ENCODE assay signal across 34 mouse cellular contexts in genomic region chr14:54676290-54676689, GRCm38 (mm10). TPM values are rescaled to one million over a fixed set of nuclear protein-coding genes. Genes with fewer than 3 reads are reported as not detected.
DNase-seq lines count a peak whose midpoint lies in the region; ATAC-seq and TF ChIP-seq lines count a peak whose summit lies in the region.
"Had no signal": no experiment of that assay in that cellular context is flagged by ENCODE, and none has a peak within 500 bp of the region (broad histone marks: within the 10 kb centered on the region; RNA-seq: fewer than 3 reads in every experiment).

No protein-coding gene starts in this region.

- H3K36me3 ChIP-seq in heart, embryonic 12.5 days = peaks cover 81% of the 10 kb centered on the region
- peaks cover 14% of the 10 kb centered on the region for H3K36me3 ChIP-seq in ES-E14 (ENCODE audit: control insufficient read depth, insufficient read depth, low read length, poor library complexity, severe bottlenecking)

- no peak overlapping the region for H3K27ac ChIP-seq in heart, embryonic 12.5 days (ENCODE audit: poor library complexity, severe bottlenecking)
- peak overlapping the region; percentile 12; the same call in 1 of the 2 replicates for H3K27ac ChIP-seq in ES-E14 (ENCODE audit: insufficient read depth, low read depth, low read length, poor library complexity, severe bottlenecking)
- H3K27ac ChIP-seq: embryonic facial prominence, embryonic 10.5 days; embryonic facial prominence, embryonic 13.5 days; forebrain, embryonic 12.5 days; forebrain, embryonic 15.5 days; gastrocnemius, adult 2 months; hindbrain, embryonic 14.5 days; hindbrain, postnatal 0 days had no signal

- H3K4me3 ChIP-seq in heart, embryonic 12.5 days = no peak overlapping the region
- no peak overlapping the region for H3K4me3 ChIP-seq in ES-E14 (ENCODE audit: insufficient read depth in 1 of 2, low read depth in 1 of 2, low read length in 2 of 2, poor library complexity in 1 of 2, severe bottlenecking in 1 of 2)
- H3K4me3 ChIP-seq: embryonic facial prominence, embryonic 10.5 days; embryonic facial prominence, embryonic 13.5 days; erythroblast, embryonic 14.5 days; forebrain, embryonic 12.5 days; forebrain, embryonic 15.5 days; gastrocnemius, adult 2 months had no signal

- no peaks in the 10 kb centered on the region for H3K9me3 ChIP-seq in heart, embryonic 12.5 days (replicated peaks)
- H3K9me3 ChIP-seq in ES-E14 (ENCODE audit: control insufficient read depth, insufficient read depth, low read depth, low read length) = no peaks in the 10 kb centered on the region
- H3K9me3 ChIP-seq: embryonic facial prominence, embryonic 10.5 days; embryonic facial prominence, embryonic 13.5 days; forebrain, embryonic 12.5 days; forebrain, embryonic 15.5 days had no signal

- no peak for ATAC-seq in heart, embryonic 12.5 days (ENCODE audit: insufficient number of reproducible peaks, low FRiP score)
- ATAC-seq: activated CD4-positive, CD25-positive, alpha-beta regulatory T cell, adult 4 months; CD4-positive, CD25-positive, alpha-beta regulatory T cell, adult 4 months; forebrain, embryonic 15.5 days; hindbrain, postnatal 0 days; inflammation-experienced regulatory T-cells, adult 6 months; intestine, embryonic 16.5 days had no signal

- DNase-seq in heart, adult 9 months (ENCODE audit: low spot score in 2 of 2) = no peak
- DNase-seq in layer of hippocampus, adult 18-20 months (ENCODE audit: low spot score in 2 of 2) = peak; percentile 19 to 62
- no peak for DNase-seq in layer of hippocampus, adult 9-10 months (ENCODE audit: low spot score)
- no peak for DNase-seq in ES-E14 (ENCODE audit: low read depth, low spot score)
- peak; percentile 32 for DNase-seq in brain, adult 2 months (ENCODE audit: low read depth, low spot score)
- DNase-seq: adrenal gland, adult 8-10 months; adrenal gland, postnatal 25 days; cerebellum, adult 18-20 months; cerebellum, adult 9-11 months; cerebellum, postnatal 25 days; embryo, embryonic 11 days; gastrocnemius, adult 2 months; gastrocnemius, postnatal 14 days; heart, adult 11 months; heart, postnatal 14 days; heart, postnatal 4 days had no signal

- peak overlapping the region; percentile 12; the same call in 1 of the 2 replicates for H3K9ac ChIP-seq in heart, embryonic 12.5 days
- no peak overlapping the region for H3K9ac ChIP-seq in ES-E14 (ENCODE audit: insufficient read depth, low read depth, low read length, poor library complexity, severe bottlenecking)
- H3K9ac ChIP-seq: embryonic facial prominence, embryonic 13.5 days; forebrain, embryonic 12.5 days; forebrain, embryonic 15.5 days; hindbrain, embryonic 14.5 days had no signal

- 83% methylated on average over 5 of the region's 5 CpGs for WGBS in heart, embryonic 12.5 days

- no peak overlapping the region for H3K4me2 ChIP-seq in heart, embryonic 12.5 days
- H3K4me2 ChIP-seq: embryonic facial prominence, embryonic 13.5 days; forebrain, embryonic 12.5 days; forebrain, embryonic 15.5 days; heart, embryonic 11.5 days; hindbrain, embryonic 14.5 days had no signal

- no peaks in the 10 kb centered on the region for H3K27me3 ChIP-seq in heart, embryonic 12.5 days (replicated peaks)
- H3K27me3 ChIP-seq: embryonic facial prominence, embryonic 13.5 days; forebrain, embryonic 12.5 days; forebrain, embryonic 15.5 days had no signal

- H3K4me1 ChIP-seq in heart, embryonic 12.5 days (replicated peaks) = no peaks in the 10 kb centered on the region
- H3K4me1 ChIP-seq in ES-E14 (ENCODE audit: control insufficient read depth in 2 of 2, insufficient read depth in 2 of 2, low read length in 2 of 2, poor library complexity in 1 of 2) = no peaks in the 10 kb centered on the region
- H3K4me1 ChIP-seq: embryonic facial prominence, embryonic 10.5 days; embryonic facial prominence, embryonic 13.5 days; forebrain, embryonic 12.5 days; forebrain, embryonic 15.5 days had no signal

- in situ Hi-C loops in ES-E14 (cut with MboI; ENCODE audit: low sequenced_read_pairs in 2 of 2, unreplicated experiment in 2 of 2) = no loop called here

TF ChIP-seq in ES-E14, 5 proteins besides CTCF, POLR2A, EP300 and RAD21:
- TF ChIP-seq ZC3H11A (IDR thresholded peaks at IDR 0.05; ENCODE audit: borderline replicate concordance, low read depth, low read length) (no peak), HCFC1 (IDR thresholded peaks at IDR 0.05; ENCODE audit: borderline replicate concordance, insufficient read depth, low read length) (no peak), ZNF384 (IDR thresholded peaks at IDR 0.05; ENCODE audit: low read depth, low read length) (no peak), MAFK (IDR thresholded peaks at IDR 0.05; ENCODE audit: insufficient read depth, low read depth, low read length) (no peak), CHD2 (IDR thresholded peaks at IDR 0.05; ENCODE audit: low read depth, low read length) (no peak)

RNA-seq across cellular contexts. Expression of gene 1700123O20Rik, which starts 9.7 kb away (rescaled TPM):
- polyA plus RNA-seq in heart, embryonic 12.5 days (2016; fragmentation: Nextera tagmentation; extraction: Ambion mirVana) = 50.3 and 57.1 TPM in 2 replicates
- 10 to 100 TPM; 23.4 to 24.4 TPM for total RNA-seq in layer of hippocampus, adult 18-20 months (2021)
- total RNA-seq in ES-E14 (2012; rRNA removed) = 26.7 and 34.3 TPM in 2 replicates

RNA-seq across cellular contexts. Expression of gene Acin1, which starts 10.4 kb away (rescaled TPM):
- 85.1 and 89.0 TPM in 2 replicates for polyA plus RNA-seq in heart, embryonic 12.5 days (2016; fragmentation: Nextera tagmentation; extraction: Ambion mirVana)
- total RNA-seq in layer of hippocampus, adult 18-20 months (2021) = 100 to 1,000 TPM; 196 to 207 TPM
- 121 and 196 TPM in 2 replicates for total RNA-seq in ES-E14 (2012; rRNA removed)

RNA-seq across cellular contexts. Expression of gene Gm29776, which starts 22.3 kb away (rescaled TPM):
- polyA plus RNA-seq in heart, embryonic 12.5 days (2016; fragmentation: Nextera tagmentation; extraction: Ambion mirVana) = 0.21 and 0.28 TPM in 2 replicates
- total RNA-seq in layer of hippocampus, adult 18-20 months (2021) = not detected
- 0.09 and 0.26 TPM in 2 replicates for total RNA-seq in ES-E14 (2012; rRNA removed)
- total RNA-seq: adrenal gland, postnatal 25 days; gastrocnemius, adult 2 months; gastrocnemius, postnatal 14 days; heart, postnatal 14 days had no signal
- polyA plus RNA-seq: activated CD4-positive, CD25-positive, alpha-beta regulatory T cell, adult 4 months; C2C12; CD4-positive, CD25-positive, alpha-beta regulatory T cell, adult 4 months; erythroblast, embryonic 14.5 days; forebrain, embryonic 12.5 days had no signal

RNA-seq across cellular contexts. Expression of gene Cdh24, which starts 35.1 kb away (rescaled TPM):
- polyA plus RNA-seq in heart, embryonic 12.5 days (2016; fragmentation: Nextera tagmentation; extraction: Ambion mirVana) = 3.1 and 3.3 TPM in 2 replicates
- total RNA-seq in layer of hippocampus, adult 18-20 months (2021) = 10 to 100 TPM; 20.4 to 22.3 TPM
- 3.2 and 6.3 TPM in 2 replicates for total RNA-seq in ES-E14 (2012; rRNA removed)

RNA-seq across cellular contexts. Expression of gene Gm17606, which starts 35.5 kb away (rescaled TPM):
- polyA plus RNA-seq in heart, embryonic 12.5 days (2016; fragmentation: Nextera tagmentation; extraction: Ambion mirVana) = not detected in 2 replicates
- total RNA-seq in layer of hippocampus, adult 18-20 months (2021) = not detected
- not detected in 2 replicates for total RNA-seq in ES-E14 (2012; rRNA removed)
- total RNA-seq: adrenal gland, adult 8-10 months; adrenal gland, postnatal 25 days; gastrocnemius, adult 2 months; gastrocnemius, postnatal 14 days; gastrocnemius, postnatal 4 days; heart, postnatal 14 days; heart, postnatal 4 days; hindbrain, postnatal 0 days had no signal
- polyA plus RNA-seq: activated CD4-positive, CD25-positive, alpha-beta regulatory T cell, adult 4 months; C2C12; CD4-positive, CD25-positive, alpha-beta regulatory T cell, adult 4 months; cortical plate, adult 2 months; embryonic facial prominence, embryonic 10.5 days; embryonic facial prominence, embryonic 13.5 days; erythroblast, embryonic 14.5 days; forebrain, embryonic 12.5 days; forebrain, embryonic 15.5 days; heart, embryonic 11.5 days; heart, embryonic 16.5 days; hindbrain, embryonic 11.5 days; hindbrain, embryonic 14.5 days; hindbrain, postnatal 0 days; inflammation-experienced regulatory T-cells, adult 6 months; intestine, embryonic 16.5 days had no signal

Comparison
In these comparisons a context has a peak if more than half of its experiments do, and no peak if none do; other contexts are left out.
1. DNase-seq: peak in layer of hippocampus, adult 18-20 months (2 of 2) and brain, adult 2 months (single experiment); none in heart, adult 9 months (0 of 2), layer of hippocampus, adult 9-10 months (single experiment) and ES-E14 (single experiment).